Mouse (Mus musculus): ENCODE data around the gene Tet3.

DNA sequence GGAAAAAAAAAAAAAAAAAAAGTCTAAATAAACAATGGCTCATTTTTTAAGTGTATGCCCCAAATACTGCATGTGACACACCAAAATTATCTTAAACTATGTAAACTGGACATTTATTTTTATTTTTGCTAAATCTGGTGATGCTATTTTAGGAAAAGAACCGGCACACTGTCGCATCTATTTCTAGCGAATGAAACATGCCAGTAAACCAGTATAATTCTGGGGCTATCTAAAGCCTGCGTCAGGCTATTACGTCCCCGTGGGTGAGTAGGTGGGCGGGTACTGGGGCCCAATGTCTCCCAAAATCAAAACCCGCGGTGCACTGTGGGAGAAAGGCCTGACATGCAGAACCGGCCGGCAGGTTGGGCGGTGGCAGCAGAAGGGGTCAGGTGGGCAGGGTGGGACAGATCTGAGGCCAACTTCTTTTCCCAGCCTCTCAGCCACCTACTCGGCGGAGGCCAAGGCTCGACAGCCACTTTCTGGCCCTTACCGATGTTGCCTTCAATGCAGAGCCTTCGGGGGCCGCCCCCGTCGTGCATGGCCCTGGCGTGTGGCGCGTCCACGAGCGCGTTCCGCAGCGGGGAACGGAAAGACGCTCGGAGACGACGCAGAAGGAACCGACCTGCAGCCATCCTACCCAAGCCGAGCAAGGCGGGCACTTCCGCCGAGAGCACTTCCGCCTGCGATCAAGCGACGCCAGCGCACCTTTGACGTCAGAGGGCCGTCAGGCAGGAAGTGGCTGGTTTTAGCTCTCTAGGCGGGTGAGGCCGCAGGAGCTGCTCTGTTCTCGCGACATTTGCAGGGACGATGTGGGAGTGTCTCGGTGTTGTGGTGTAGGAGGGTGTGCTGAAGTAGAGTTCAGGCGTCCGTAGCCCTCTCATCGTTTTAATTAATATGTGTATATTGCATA lies 47.6 kb upstream of the Tet3 start, which contains the start of gene Dguok:
- no peak for TF ChIP-seq TAL1 (IDR thresholded peaks at IDR 0.05; ENCODE audit: low read length)
- no peak for TF ChIP-seq GATA1 (IDR thresholded peaks at IDR 0.05; ENCODE audit: low read length)
